Mouse (Mus musculus) retina, postnatal 7 days (tissue): ENCODE results near the gene Cenpx.
A peak's percentile ranks its signal among the peaks of the same experiment; 100 is the strongest.
"Not testable (repeated sequence)": the region's sequence is repeated elsewhere in the genome, so short reads cannot be mapped to it uniquely, and the experiment has no call there.

Source experiments
- DNase-seq: peaks from one replicate; pipeline ENCODE4 v3.0.0-alpha.2; 2012; ENCODE audit warnings: low read depth, low spot score

The Cenpx gene

GRCm38 (mm10) chr11:120713580-120714518 lies at the start of gene Cenpx, which contains the start of gene Lrrc45:
Gene Cenpx (minus strand): TSS chr11:120713738.
Gene Lrrc45 (plus strand): TSS chr11:120713925.
- DNase-seq: peak; percentile 96

GRCm38 (mm10) chr11:120762672-120763041 lies 49.1 kb upstream of the Cenpx start, which contains the start of gene Hmga1b:
Gene Hmga1b (plus strand): TSS chr11:120762794.
- DNase-seq: not testable (repeated sequence)

DNA sequence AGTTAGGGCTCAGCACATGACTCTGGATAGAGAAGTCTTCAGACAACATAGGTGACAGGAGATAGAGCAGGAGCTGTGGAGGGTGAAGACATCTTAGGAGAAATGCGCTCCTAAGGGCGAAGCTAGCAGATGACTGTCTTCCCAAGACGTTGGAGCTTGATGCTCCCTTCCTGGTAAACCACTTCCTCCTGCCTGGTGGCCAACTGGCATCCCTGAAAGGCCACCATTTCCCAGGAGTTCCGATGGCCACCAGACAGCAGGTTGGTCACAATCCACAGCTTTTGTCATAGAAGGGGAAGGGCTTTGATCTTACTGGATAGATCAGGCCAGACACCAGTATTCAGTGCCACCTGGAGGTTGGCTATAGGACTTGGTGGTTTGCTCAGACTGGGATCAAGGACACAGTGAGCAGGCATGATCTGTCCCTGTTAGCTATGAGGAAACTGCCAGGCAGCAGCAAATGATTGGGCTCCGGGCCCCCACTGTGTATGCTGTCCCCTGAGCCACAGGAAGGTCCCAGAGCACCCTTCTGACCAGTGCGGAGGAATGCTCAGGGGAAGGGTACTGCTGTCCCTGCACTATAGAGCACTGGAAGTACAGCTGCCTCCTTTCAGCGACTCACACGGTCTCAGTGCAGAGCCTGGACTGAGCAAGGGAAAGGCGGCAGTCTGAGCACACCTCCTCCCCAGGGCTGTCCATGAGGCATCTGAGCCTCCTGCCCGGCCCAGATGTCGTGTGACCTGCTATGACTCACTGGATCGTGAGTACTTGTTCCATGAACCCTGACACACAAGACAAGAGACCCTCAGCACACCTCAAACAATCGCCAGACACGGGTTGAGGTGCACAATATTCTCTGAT lies 48.5 kb upstream of the Cenpx start:
- DNase-seq: no peak

- no peak for DNase-seq
These were observed 46.7 kb upstream of the Cenpx start for GRCm38 (mm10) chr11:120760236-120760635.

- no peak for DNase-seq
These were observed 38.1 kb upstream of the Cenpx start for GRCm38 (mm10) chr11:120751606-120752005.

DNA sequence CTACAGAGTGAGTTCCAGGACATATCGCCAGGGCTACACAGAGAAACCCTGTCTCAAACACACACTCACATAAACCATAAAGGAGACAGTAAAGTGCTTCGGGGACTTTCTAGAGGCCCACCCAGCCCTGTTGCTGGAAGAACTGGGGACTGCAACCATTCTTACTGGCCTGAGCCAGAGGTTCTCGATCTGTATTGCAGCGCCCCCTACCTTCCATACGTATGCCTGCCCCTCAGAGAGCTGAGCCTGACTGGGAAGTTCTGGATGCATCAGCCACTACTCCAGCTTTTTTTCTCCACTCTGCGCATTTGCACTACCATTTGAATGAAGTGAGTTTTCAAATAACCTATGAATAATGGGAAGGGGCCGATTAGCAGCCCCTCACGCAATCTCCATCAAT lies 35.9 kb upstream of the Cenpx start:
- DNase-seq: no peak

GRCm38 (mm10) chr11:120747974-120748373 lies 34.4 kb upstream of the Cenpx start:
- no peak for DNase-seq

DNA sequence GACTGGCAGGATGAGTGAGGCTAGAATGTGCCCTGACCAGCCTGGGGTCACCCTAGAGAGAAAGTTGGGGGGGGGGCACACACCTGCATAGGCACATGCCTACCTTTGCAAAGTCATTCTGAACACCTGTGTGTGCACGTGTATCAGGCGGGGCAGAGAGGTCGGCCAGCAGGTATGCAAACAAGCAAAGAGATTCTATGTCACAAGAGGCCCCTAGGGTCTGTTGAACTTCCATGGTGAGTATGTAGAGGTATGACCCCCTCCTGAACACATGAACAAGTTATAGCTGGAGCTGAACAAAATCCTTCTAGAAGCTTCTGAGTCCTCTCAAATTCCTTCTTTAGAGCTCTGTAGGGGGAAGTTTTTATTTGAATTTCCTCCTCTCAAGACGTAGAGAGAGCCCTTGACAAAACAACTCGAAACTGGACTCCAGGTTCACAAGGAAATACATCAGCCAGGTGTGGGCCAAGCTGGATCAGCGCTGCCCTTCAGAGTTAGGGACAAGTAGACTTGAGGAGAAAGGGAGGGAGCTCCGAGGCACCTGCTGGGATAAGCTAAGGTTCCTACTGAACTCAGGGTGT lies 30.7 kb upstream of the Cenpx start:
- DNase-seq: no peak

DNA sequence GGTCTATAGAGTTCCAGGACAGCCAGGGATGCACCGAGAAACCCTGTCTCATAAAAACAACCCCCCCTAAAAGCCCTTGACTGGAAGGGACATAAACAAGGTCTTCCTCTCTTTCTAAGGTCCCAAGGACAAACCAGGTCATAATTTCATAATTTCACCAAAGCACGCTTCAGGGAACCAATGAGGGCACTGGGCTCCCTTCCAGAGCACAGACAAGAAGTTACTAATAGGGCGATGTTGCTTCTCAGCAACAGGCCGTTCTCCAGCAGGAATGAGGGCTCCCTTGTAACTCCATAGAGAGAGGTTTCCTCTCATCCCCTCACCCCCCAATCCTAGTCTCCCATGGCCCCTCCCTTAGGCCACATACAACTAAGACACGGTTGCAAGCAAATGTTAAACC lies 27.4 kb upstream of the Cenpx start:
- no peak for DNase-seq

DNA sequence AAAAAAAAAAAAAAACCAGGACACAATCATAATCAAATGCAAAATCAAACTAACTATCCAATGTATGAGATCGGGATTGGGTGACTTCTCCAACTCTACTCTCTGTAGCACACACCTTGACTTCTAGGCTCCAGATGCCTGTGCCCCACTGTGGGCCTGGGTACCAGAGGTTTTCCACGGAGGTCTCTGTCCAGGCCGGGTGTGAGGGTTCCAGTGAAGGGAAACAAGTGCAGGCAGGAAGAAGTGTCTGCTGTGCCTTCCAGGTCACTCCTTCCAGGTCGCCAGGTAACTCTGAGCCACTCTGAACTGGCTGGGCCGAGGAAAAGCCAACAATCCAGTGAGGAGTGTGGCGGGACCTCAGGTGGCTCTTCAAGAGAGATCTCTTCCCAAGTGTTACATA lies 22.9 kb upstream of the Cenpx start:
- DNase-seq: no peak

GRCm38 (mm10) chr11:120733521-120733920 lies 20.0 kb upstream of the Cenpx start:
- no peak for DNase-seq

GRCm38 (mm10) chr11:120731858-120732680 lies 18.5 kb upstream of the Cenpx start, which contains the start of gene Cbr2:
Gene Cbr2 (minus strand): TSS chr11:120732114.
- DNase-seq: no peak

- DNase-seq: no peak
These were observed 17.9 kb upstream of the Cenpx start for GRCm38 (mm10) chr11:120731395-120731794.

GRCm38 (mm10) chr11:120730331-120730870 lies 16.9 kb upstream of the Cenpx start:
- no peak for DNase-seq

GRCm38 (mm10) chr11:120729432-120730050 lies 16.0 kb upstream of the Cenpx start:
- DNase-seq: not testable (repeated sequence)

GRCm38 (mm10) chr11:120728530-120729240 lies 15.1 kb upstream of the Cenpx start:
- no peak for DNase-seq

DNA sequence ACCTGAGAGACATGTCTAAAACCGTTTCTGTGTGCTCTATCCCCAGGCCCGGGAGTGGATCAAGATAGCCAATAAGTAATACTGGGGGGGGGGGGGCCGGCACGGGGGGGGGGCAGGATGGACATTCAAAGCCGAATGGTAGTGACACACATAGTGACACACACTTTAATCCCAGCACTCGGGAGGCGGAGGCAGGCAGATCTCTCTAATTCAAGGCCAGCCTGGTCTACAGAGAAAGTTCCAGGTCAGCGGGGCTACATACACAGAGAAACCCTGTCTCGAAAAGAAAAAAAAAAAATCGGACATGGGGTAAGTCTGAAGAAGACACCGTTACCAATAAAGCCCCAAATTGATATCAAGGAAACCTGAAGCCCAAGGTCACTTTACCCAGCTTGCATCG lies 14.0 kb upstream of the Cenpx start:
- DNase-seq: no peak

GRCm38 (mm10) chr11:120727169-120727527 lies 13.6 kb upstream of the Cenpx start, which contains the start of gene Dcxr:
Gene Dcxr (minus strand): TSS chr11:120727281.
- DNase-seq: no peak
